Mouse (Mus musculus) cortical plate, adult 2 months (tissue): ENCODE data around the gene Myh10.

ENCODE experiments used
- CTCF ChIP-seq: fragments of 200-500 bp; IDR thresholded peaks from 2 replicates; pipeline ENCODE4 v1.5.1; 2011; ENCODE audit warnings: mild to moderate bottlenecking, control low read depth, low read length; ENCODE audit not compliant: insufficient read depth; ENCODE audit errors: extremely low read depth
- POLR2A ChIP-seq: fragments of 200-500 bp; IDR thresholded peaks from 2 replicates; pipeline ENCODE4 v1.6.1; 2011; ENCODE audit warnings: mild to moderate bottlenecking, low read length, control low read depth; ENCODE audit not compliant: insufficient read depth; ENCODE audit errors: extremely low read depth

DNA sequence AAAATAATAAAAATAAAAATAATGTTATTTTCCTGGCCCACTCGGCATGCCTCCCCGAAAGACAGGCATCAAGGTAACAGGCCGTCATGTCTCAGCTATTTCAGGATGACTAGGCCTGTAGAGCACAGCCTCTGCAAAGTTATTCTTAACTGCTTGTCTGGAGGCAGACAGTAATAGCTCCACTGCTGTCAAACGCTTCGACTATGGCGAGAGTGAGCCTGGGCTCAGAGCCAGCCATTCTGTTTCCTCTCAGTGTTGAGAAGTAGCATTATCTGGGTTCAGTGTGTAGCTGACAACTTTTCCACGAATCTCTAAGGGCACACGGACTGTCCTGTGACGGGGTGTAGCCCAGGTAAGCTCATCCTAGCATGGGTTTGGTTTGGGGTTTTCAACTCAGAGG lies 33.5 kb upstream of the Myh10 start:
- TF ChIP-seq CTCF: no peak
- TF ChIP-seq POLR2A: 0 out of 2 replicates have a peak, but pooled peaks have one; percentile 20
